Mouse (Mus musculus) ZHBTc4 (cell line): ENCODE measurements around the gene Sec16a.

Source experiments
- DNase-seq: peaks from one replicate; pipeline ENCODE4 v3.0.0-alpha.2; 2011; ENCODE audit warnings: low read depth, low spot score

The Sec16a gene

DNA sequence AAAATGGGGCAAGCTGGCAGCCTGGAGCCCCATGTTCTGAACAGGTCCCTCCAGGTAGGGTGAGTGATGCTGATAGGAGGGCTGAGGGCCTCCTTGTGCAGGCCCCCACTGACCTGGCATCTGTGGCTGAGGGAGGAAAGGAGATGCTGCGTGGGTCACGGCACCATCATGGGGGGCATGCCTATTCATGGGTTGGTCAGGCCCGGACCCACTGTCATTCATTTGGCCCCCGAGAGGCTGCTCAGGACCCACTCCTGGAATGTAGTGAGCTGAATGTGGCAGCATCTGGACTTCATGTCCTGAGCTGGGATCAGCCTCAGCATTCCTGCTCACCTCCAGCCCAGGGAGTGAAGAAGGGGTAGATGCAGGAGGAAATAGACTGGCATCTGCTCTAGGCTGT lies 3.8 kb downstream of the Sec16a start:
- no peak for DNase-seq

GRCm38 (mm10) chr2:26439671-26440070 lies 5.3 kb downstream of the Sec16a start:
- DNase-seq: no peak

GRCm38 (mm10) chr2:26438373-26438772 lies 6.6 kb downstream of the Sec16a start:
- no peak for DNase-seq

GRCm38 (mm10) chr2:26437221-26437620 lies 7.8 kb downstream of the Sec16a start:
- DNase-seq: no peak

DNA sequence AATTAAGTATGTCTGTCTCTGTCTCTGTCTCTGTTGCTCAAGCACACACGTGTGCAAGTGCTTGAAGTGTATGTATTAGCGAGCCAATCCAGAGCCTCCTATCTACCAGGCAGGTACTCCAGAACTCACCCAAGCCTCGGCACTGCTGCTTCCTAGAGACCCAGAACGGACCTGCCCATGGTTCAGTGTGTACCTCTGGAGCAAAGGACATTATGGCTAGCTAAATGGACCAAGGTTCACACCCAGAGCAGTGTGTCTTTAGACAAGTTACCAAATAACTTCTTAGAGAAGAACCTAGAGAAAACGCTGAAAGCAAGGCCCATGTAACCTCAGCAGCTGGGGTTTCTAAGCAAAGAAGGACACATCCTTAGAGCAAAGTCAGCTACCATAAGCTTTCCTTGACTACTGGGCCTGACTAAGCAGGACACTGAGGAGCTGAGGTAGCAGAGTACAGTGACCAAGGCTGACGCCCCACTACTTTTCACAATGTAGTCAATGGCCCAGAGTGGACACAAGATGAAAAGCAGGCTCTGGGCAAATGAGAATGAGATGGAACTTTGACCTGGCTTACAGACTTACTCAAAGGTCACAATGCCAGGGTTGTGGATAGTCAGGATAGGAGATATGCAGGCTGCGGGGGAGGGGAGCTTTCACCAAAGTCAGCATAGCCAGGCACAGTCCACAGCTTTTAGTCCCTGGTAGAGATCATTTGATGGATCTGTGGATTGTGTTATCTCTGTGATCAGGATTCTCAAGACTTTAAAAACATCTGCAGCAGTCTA lies 10.0 kb downstream of the Sec16a start:
- no peak for DNase-seq

DNA sequence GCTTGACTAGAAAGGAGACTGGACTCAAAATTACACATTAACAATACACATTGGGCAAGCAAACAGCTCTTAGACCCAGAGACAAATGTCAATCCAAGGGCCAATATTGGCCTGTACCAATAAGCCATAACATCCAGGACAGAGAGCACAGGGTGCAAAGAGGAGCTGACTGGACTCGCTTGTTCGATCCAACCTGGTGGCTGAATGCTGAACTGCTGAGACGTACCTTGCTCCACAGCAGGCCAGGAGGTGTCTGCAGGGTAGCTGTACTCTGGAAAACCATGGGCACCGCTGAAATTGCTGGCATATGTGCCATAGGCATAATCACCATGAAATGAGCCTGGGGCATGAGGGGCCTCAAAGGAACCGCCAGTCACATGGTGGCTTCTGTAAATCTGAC lies 15.2 kb downstream of the Sec16a start:
- DNase-seq: peak; percentile 28

DNA sequence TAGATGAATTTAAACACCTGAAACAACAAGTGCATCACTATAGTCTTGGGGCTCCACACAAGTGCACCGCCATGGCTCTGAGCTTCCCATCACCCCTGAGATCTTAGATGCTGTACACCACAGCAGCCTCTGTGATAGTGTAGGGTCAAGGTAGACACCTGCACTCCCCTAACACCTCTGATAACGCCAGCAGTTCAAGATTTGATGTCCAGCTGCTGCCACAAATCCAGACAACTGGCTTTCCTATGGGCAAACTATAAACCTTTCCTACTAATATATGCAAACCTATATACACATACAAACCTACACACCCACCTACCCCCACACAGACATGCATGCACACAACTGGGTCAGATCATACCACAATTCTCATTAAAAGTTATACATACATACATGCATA lies 20.5 kb downstream of the Sec16a start:
- no peak for DNase-seq

GRCm38 (mm10) chr2:26423086-26423485 lies 21.9 kb downstream of the Sec16a start:
- no peak for DNase-seq

- no peak for DNase-seq
These were observed 23.0 kb downstream of the Sec16a start for GRCm38 (mm10) chr2:26421969-26422368.

GRCm38 (mm10) chr2:26418120-26418519 lies 26.9 kb downstream of the Sec16a start:
- no peak for DNase-seq

- DNase-seq: no peak
These were observed 27.9 kb downstream of the Sec16a start for GRCm38 (mm10) chr2:26417066-26417465.

GRCm38 (mm10) chr2:26410931-26411411 lies 34.0 kb downstream of the Sec16a start:
- DNase-seq: no peak

DNA sequence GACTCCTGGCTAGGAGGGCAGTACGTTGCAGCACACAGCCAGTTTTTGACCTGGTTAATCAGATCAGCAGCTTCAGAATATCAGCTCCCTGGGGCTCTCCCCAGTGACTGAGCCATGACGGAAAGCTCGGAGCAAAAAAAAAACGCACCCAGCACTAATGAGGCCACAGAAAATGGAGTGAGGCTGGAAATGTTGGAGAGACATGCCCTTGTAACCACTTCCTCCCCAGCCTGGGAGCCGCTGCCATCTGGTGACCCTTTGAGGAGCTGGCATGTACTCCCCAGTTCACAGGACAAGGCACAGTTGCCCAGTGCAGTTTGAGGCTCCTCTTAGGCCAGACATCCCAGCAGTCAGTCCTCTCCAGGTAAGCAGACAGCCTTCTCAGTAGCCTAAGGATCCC lies 34.9 kb downstream of the Sec16a start:
- no peak for DNase-seq

GRCm38 (mm10) chr2:26409362-26409761 lies 35.7 kb downstream of the Sec16a start:
- DNase-seq: no peak

- DNase-seq: peak; percentile 95
These were observed 36.3 kb downstream of the Sec16a start, which contains the start of gene Inpp5e for GRCm38 (mm10) chr2:26408515-26409356. Inpp5e (minus strand) TSS chr2:26409203.

DNA sequence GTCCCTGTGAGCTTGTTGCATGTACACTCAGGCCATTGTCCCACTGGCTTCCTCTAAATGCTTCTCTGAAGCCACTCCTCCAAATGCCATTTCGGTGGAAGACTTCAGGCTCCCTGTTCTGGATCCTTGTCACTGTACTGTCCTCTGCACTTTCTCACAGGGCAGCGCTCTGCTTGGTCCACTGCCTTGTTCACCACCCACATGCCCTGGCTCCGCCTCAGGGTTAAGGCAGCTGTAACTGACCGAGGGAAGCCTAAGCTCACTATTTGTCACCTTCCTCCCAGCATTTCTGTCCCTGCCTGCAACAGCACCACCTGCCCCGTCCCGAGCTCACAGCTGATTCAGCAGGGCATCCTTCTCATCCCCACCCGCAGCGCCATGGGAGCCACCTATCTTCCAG lies 41.7 kb downstream of the Sec16a start:
- DNase-seq: no peak

GRCm38 (mm10) chr2:26402265-26402664 lies 42.8 kb downstream of the Sec16a start:
- no peak for DNase-seq

- DNase-seq: no peak
These were observed 44.0 kb downstream of the Sec16a start for GRCm38 (mm10) chr2:26401023-26401422.

DNA sequence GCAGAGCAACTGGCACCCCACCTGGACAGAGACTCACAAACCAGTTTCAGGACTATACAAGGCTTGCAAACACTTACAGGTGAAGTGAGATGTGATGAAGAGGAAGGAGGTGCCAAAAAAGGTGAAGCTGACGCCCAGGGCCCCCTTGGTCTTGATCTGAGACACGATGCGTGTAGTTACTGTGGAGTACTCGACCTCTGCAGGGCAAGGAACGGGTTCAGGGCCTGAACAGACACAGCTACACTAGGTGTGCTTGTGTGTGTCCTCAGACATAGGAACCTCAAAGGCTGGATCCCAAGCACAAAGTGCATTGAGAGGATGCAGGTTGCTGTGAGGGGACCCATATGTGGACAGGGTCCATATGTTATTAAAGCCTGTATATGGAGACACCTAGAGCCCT lies 44.7 kb downstream of the Sec16a start:
- no peak for DNase-seq

GRCm38 (mm10) chr2:26399647-26400046 lies 45.4 kb downstream of the Sec16a start:
- DNase-seq: no peak

- DNase-seq: no peak
These were observed 46.0 kb downstream of the Sec16a start for GRCm38 (mm10) chr2:26398978-26399377.

GRCm38 (mm10) chr2:26391617-26392016 lies 53.4 kb downstream of the Sec16a start:
- no peak for DNase-seq

GRCm38 (mm10) chr2:26390954-26391353 lies 54.1 kb downstream of the Sec16a start:
- no peak for DNase-seq
